Mouse (Mus musculus) small intestine, adult 2 months (tissue): ENCODE data around the gene Cep152.

ENCODE experiments used
- CTCF ChIP-seq: fragments of 200-500 bp; IDR thresholded peaks from 2 replicates; pipeline ENCODE4 v1.5.1; 2012; ENCODE audit warnings: low read depth, mild to moderate bottlenecking, control low read depth, inconsistent platforms, low read length, moderate library complexity, mixed read lengths; ENCODE audit not compliant: insufficient replicate concordance, insufficient read length; ENCODE audit errors: extremely low read depth
- POLR2A ChIP-seq: fragments of 200-500 bp; IDR thresholded peaks from 2 replicates; pipeline ENCODE4 v1.6.1; 2012; ENCODE audit warnings: low read depth, mild to moderate bottlenecking, control low read depth, inconsistent platforms, low read length, moderate library complexity

DNA sequence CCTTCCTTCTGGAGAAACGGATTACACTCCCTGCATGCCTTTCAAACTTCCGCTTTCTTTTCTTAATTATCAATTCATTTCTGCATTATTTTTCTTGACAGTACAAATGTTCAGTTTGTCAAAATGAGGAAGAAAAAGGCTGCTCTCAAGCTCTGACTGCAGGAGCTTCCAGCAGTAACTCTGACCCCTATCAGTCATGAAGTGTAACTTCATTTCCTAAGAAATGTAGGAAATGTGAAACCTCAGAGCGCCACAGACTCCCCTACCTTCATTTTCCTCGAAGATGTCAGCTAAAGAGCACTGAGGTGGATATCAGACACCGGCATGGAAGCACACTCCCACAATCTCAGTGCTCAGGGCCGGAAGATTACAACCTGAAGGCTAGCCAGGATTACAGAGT lies 30.8 kb downstream of the Cep152 start:
- no peak for TF ChIP-seq POLR2A
- no peak for TF ChIP-seq CTCF
